Mouse (Mus musculus) thymus, postnatal 25 days (tissue): ENCODE data around the gene Gm29554.
"Not testable (repeated sequence)": the region's sequence is repeated elsewhere in the genome, so short reads cannot be mapped to it uniquely, and the experiment has no call there.

Experiments used
- DNase-seq: peaks from one replicate; pipeline ENCODE4 v3.0.0; 2022

Gm29554 gene

DNA sequence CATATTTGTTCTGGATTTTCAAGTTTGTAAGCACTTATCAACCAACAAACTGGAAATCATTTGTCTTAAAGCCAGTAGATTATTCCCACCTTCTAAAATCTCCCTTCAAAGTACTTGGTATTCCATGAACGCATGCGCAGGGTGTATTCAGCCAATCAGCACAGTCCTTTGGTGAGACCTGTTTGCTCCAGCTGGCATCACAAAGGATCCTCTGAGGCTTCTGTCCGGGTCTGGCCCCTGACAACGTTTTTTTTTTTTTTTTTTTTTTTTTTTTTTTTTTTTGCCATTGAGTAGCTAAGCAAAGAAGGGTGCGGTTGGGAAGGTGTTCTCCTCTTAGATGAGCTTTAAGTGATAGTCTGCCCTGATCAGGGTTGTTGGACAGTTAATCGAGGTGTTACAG, at the start of gene Gm29554:
Gene Gm29554 (plus strand): TSS at position 301 of the 400 bp plus-strand sequence.
- not testable (repeated sequence) for DNase-seq
